In the genomic region with DNA sequence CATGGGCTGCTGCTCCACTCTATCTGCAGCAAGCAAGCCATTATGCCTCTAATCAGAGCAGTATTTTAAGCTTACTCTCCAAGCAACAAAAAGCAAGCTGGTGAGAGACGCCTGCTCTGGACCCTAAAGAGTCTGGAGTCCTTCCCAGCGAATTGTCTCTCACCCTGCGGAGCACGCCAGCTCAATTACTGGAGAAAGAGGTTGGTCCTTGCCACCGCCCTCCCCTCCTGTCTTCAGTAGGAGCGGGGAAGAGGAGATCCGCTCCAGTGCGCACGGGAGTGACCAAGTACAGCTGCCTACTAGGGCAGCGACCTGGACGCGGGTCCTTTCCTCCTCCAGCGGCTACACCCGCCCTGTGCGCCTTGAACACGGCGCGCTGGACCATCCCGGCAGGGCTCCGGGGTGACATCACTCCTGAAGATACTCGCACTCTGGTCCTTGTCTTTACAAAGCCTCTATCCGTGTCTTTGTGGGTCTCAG, we compare ENCODE assay signal across 8 mouse cellular contexts. TPM values are rescaled to one million over a fixed set of nuclear protein-coding genes. Genes with fewer than 3 reads are reported as not detected.
DNase-seq lines count a peak whose midpoint lies in the region; ATAC-seq lines count a peak whose summit lies in the region.

Luzp2 (plus strand) TSS at position 127 of the 480 bp plus-strand sequence.

- ATAC-seq in hematopoietic stem cell, adult 5-6 weeks (replicated peaks in 1 of 2; ENCODE audit: insufficient read depth in 1 of 2, low FRiP score in 2 of 2, low TSS enrichment in 1 of 2, low read depth in 1 of 2, poor library complexity in 2 of 2, severe bottlenecking in 2 of 2), result peak; percentile 69 to 78
- no peak for ATAC-seq in CD4-positive, CD25-positive, alpha-beta regulatory T cell, adult 4 months

- no peaks in the 10 kb centered on the region for H3K9me3 ChIP-seq in limb, embryonic 10.5 days (replicated peaks)

- H3K27ac ChIP-seq in limb, embryonic 10.5 days, result peak within 1 kb of the TSS; percentile 46; the same call in 1 of the 2 replicates

- H3K4me1 ChIP-seq in limb, embryonic 10.5 days, result peaks cover 11% of the 10 kb centered on the region; the same call in 1 of the 2 replicates

- H3K4me3 ChIP-seq in limb, embryonic 10.5 days, result peak within 1 kb of the TSS; percentile 57

- WGBS in limb, embryonic 10.5 days, result under 1% methylated on average over 22 of the region's 22 CpGs

- peaks cover 25% of the 10 kb centered on the region for H3K27me3 ChIP-seq in limb, embryonic 10.5 days (ENCODE audit: low read depth, poor library complexity, severe bottlenecking)

- no peaks in the 10 kb centered on the region for H3K36me3 ChIP-seq in limb, embryonic 10.5 days

- DNase-seq in adrenal gland, adult 2 months, result peak; percentile 1
- DNase-seq in adrenal gland, postnatal 4 days (ENCODE audit: low spot score in 2 of 2), result no peak
- DNase-seq in thymus, postnatal 4 days, result peak; percentile 6
- DNase-seq in thymus, postnatal 36 days, result no peak
- DNase-seq in limb, embryonic 10.5 days (ENCODE audit: low spot score), result peak; percentile 53
- DNase-seq in retina, postnatal 1 day, result peak; percentile 72

RNA-seq across cellular contexts. Expression of gene Luzp2, which starts in this region (rescaled TPM):
- total RNA-seq in adrenal gland, adult 2 months (2021), result 1 to 10 TPM; 1.1 to 1.3 TPM
- 0.09 and 0.27 TPM in 2 replicates for polyA plus RNA-seq in adrenal gland, adult 2 months (2012; rRNA removed)
- 1 to 10 TPM; 2.5 to 2.7 TPM for total RNA-seq in adrenal gland, postnatal 4 days (2021)
- total RNA-seq in hematopoietic stem cell, adult 5-6 weeks (2017), result 0.69 TPM in 1 of 2 replicates, not detected in the other
- 0.05 and 0.45 TPM in 2 replicates for polyA plus RNA-seq in limb, embryonic 10.5 days (2016; fragmentation: Nextera tagmentation; extraction: Ambion mirVana)
- polyA plus RNA-seq in CD4-positive, CD25-positive, alpha-beta regulatory T cell, adult 4 months (2017; shearing (Covaris generic)), result under 1 TPM in 1 of 2 experiments, not detected in 1; 0.12 TPM

Comparison
In these comparisons a context has a peak if more than half of its experiments do, and no peak if none do; other contexts are left out.
1. DNase-seq: peak in adrenal gland, adult 2 months (single experiment), thymus, postnatal 4 days (single experiment) and retina, postnatal 1 day (single experiment); none in adrenal gland, postnatal 4 days (0 of 2) and thymus, postnatal 36 days (0 of 2).
2. Peak in ATAC-seq in hematopoietic stem cell, adult 5-6 weeks; RNA of the gene not detected or under 1 TPM.
3. Peak in DNase-seq, H3K4me3 ChIP-seq and H3K27ac ChIP-seq in limb, embryonic 10.5 days; RNA of the gene not detected or under 1 TPM.